Mouse (Mus musculus) ES-E14 (cell line): ENCODE results near the gene Sprr1a. TPM values are rescaled to one million over a fixed set of nuclear protein-coding genes. Genes with fewer than 3 reads are reported as not detected.
"Not testable (repeated sequence)": the region's sequence is repeated elsewhere in the genome, so short reads cannot be mapped to it uniquely, and the experiment has no call there.

Source experiments
- DNase-seq: peaks from one replicate; pipeline ENCODE4 v3.0.0-alpha.2; 2013; ENCODE audit warnings: low read depth, low spot score
- H3K27ac ChIP-seq: 2 replicates; pipeline ENCODE4 v1.5.1; 2012; ENCODE audit warnings: low read depth, mild to moderate bottlenecking, low read length, moderate library complexity, mixed read lengths; ENCODE audit not compliant: poor library complexity, insufficient read depth, severe bottlenecking
- H3K36me3 ChIP-seq: 2 replicates; pipeline ENCODE4 v1.6.1; 2012; ENCODE audit warnings: mild to moderate bottlenecking, low read length, moderate library complexity, mixed read lengths; ENCODE audit not compliant: control insufficient read depth, poor library complexity, insufficient read depth, severe bottlenecking
- H3K4me1 ChIP-seq, 2 experiments: fragments of 150-350 bp in 1 of 2; sonication (generic) in 1 of 2; 2 replicates each; pipeline ENCODE4 v1.6.1; 2012; ENCODE audit warnings: low read length in 2 of 2, mild to moderate bottlenecking in 1 of 2, mixed read lengths in 1 of 2; ENCODE audit not compliant: control insufficient read depth in 2 of 2, insufficient read depth in 2 of 2, poor library complexity in 1 of 2
- H3K4me3 ChIP-seq, 2 experiments: fragments of 150-350 bp in 1 of 2; sonication (generic) in 1 of 2; 2 replicates each; pipeline ENCODE4 v1.5.1; 2012; ENCODE audit warnings: low read length in 2 of 2, low read depth in 1 of 2, mild to moderate bottlenecking in 1 of 2, mixed read lengths in 1 of 2; ENCODE audit not compliant: insufficient read depth in 1 of 2, poor library complexity in 1 of 2, severe bottlenecking in 1 of 2
- H3K9ac ChIP-seq: 2 replicates; pipeline ENCODE4 v1.6.1; 2012; ENCODE audit warnings: low read depth, mild to moderate bottlenecking, low read length, mixed read lengths; ENCODE audit not compliant: poor library complexity, insufficient read depth, severe bottlenecking
- H3K9me3 ChIP-seq: fragments of 150-350 bp; sonication (generic); 2 replicates; pipeline ENCODE4 v1.6.1; 2012; ENCODE audit warnings: low read depth, mild to moderate bottlenecking, low read length; ENCODE audit not compliant: control insufficient read depth, insufficient read depth
- CHD2 ChIP-seq: IDR thresholded peaks from 2 replicates; pipeline ENCODE4 v1.6.1; 2014; ENCODE audit warnings: mild to moderate bottlenecking, low read depth, low read length, inconsistent platforms
- HCFC1 ChIP-seq: IDR thresholded peaks from 2 replicates; pipeline ENCODE4 v1.6.1; 2012; ENCODE audit warnings: low read length, inconsistent platforms, borderline replicate concordance; ENCODE audit not compliant: insufficient read depth
- MAFK ChIP-seq: IDR thresholded peaks from 2 replicates; pipeline ENCODE4 v1.6.1; 2014; ENCODE audit warnings: mild to moderate bottlenecking, low read depth, low read length, inconsistent platforms; ENCODE audit not compliant: insufficient read depth
- ZC3H11A ChIP-seq: IDR thresholded peaks from 2 replicates; pipeline ENCODE4 v1.6.1; 2012; ENCODE audit warnings: low read depth, mild to moderate bottlenecking, inconsistent platforms, low read length, borderline replicate concordance
- ZNF384 ChIP-seq: IDR thresholded peaks from 2 replicates; pipeline ENCODE4 v1.6.1; 2012; ENCODE audit warnings: low read depth, low read length, inconsistent platforms
- in situ Hi-C, 2 experiments: fragments of 600-800 bp; cut with MboI; formaldehyde crosslinking; loops; one replicate each; pipeline ENCODE4 v1.15.1; 2025; ENCODE audit warnings: low sequenced_read_pairs in 2 of 2, inconsistent platforms in 1 of 2; ENCODE audit not compliant: unreplicated experiment in 2 of 2
- total RNA-seq: library from RNA; depleted of rRNA; stranded (reverse); fragments of 300-350 nt; gene quantifications from 2 replicates; pipeline ENCODE4 v1.2.3, GENCODE M21; 2012

Sprr1a gene
- total RNA-seq, 1 experiment: not detected

DNA sequence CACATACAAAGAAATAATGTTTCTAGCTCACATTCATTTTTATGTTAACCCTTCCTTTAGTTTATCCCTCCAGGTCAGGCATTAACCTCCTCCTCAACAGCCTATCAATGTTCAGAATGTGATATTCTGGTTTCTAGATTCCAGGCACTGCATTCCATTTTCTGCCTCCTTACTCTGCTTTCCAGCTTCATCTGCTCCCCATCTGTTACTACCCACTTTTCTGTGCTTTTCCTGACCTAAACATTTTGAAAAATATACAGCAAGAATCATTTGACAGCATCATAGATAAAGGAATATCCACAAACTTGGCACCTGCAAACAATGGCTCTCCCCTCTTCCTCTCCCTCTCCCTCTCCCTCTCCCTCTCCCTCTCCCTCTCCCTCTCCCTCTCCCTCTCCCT, 17.8 kb upstream of the Sprr1a start:
- in situ Hi-C loops: loop anchor here in 1 of 2 experiments (5.0 kb wide), 1 partner anchor 351 kb away; no protein-coding TSS in a partner anchor
- H3K27ac ChIP-seq: no peak overlapping the region
- no peak overlapping the region for H3K4me3 ChIP-seq
- no peaks in the 10 kb centered on the region for H3K36me3 ChIP-seq
- no peak for TF ChIP-seq ZC3H11A
- no peak for TF ChIP-seq MAFK
- TF ChIP-seq ZNF384: no peak
- no peak for TF ChIP-seq HCFC1
- no peak for TF ChIP-seq CHD2
- no peak for DNase-seq
- no peaks in the 10 kb centered on the region for H3K9me3 ChIP-seq
- H3K4me1 ChIP-seq: no peaks in the 10 kb centered on the region
- H3K9ac ChIP-seq: no peak overlapping the region

DNA sequence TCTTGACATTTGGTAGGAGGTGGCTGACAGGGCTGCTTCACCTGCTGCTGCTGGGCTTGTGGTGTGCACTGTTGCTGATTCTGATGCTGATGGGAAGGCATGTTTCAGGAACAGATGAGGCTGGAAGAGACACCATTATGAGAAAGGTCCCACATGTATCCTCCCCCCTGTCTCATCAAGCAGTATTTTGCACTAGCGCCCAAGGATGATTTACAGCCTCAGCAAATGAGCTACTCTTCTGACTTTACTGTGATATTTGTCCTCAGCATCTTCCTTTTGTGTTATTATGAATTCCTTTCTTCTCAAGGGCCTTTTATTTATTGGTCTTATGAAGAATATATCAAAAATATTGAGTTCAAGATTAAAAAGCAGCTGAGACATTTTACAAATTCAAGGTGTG, 14.7 kb upstream of the Sprr1a start, which contains the start of gene Sprr4:
Gene Sprr4, minus strand, starts transcription at position 101 of the 400 bp plus-strand sequence.
- DNase-seq: no peak
- Histone ChIP-seq H3K9ac (no peak within 1 kb of the TSS), H3K9me3 (no peaks in the 10 kb centered on the region), H3K27ac (no peak within 1 kb of the TSS), H3K4me1 (no peaks in the 10 kb centered on the region), H3K36me3 (no peaks in the 10 kb centered on the region), H3K4me3 (no peak within 1 kb of the TSS)
- in situ Hi-C loops: loop anchor here in 1 of 2 experiments (5.0 kb wide), 1 partner anchor 348 kb away; no protein-coding TSS in a partner anchor
- TF ChIP-seq ZC3H11A: no peak
- TF ChIP-seq MAFK: no peak
- no peak for TF ChIP-seq ZNF384
- no peak for TF ChIP-seq HCFC1
- TF ChIP-seq CHD2: no peak

DNA sequence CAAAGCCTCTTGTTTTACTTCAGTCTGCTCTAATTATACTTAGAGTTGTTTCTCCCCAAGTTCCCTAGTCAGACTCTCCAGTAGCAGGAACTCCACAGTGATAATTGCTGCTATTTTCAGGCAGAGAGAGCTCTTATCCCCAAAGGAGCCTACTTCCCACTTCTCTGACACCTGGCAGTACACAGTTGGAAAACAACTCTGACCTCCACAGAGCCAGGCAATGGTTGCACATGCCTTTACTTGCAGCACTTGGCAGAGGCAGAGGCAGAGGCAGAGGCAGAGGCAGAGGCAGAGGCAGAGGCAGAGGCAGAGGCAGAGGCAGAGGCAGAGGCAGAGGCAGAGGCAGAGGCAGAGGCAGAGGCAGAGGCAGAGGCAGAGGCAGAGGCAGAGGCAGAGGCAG, 4.6 kb upstream of the Sprr1a start:
- H3K4me1 ChIP-seq, H3K36me3 ChIP-seq, H3K9ac ChIP-seq, H3K9me3 ChIP-seq, H3K27ac ChIP-seq, H3K4me3 ChIP-seq, DNase-seq, in situ Hi-C loops: not testable (repeated sequence)

- no peak for DNase-seq
Observed at GRCm38 (mm10) chr3:92486307-92486706, 612 bp upstream of the Sprr1a start.

DNA sequence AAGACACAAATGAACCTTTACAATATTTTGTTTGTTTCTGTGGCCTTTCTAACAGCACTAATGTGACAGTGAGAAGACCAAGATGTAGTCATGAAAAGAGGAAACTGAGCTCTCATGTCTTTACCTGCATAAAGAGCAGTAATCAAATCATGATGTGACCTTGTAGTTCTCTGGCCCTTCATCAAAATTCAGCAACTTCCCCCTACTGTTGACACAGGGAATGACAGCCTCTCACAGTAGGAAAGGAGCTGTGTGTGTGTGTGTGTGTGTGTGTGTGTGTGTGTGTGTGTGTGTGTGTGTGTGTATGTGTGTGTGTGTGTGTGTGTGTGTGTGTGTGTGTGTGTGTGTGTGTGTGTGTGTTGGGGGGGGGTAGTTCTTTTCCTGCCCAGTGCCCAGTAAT, 4.4 kb downstream of the Sprr1a start:
- in situ Hi-C loops, H3K4me3 ChIP-seq, H3K9me3 ChIP-seq, H3K9ac ChIP-seq, H3K36me3 ChIP-seq, H3K27ac ChIP-seq, H3K4me1 ChIP-seq: not testable (repeated sequence)
- DNase-seq: peak; percentile 22

More at GRCm38 (mm10) chr3:92486307-92486706, 612 bp upstream of the Sprr1a start:
- in situ Hi-C loops: no loop called here
- H3K9ac ChIP-seq: no peak overlapping the region
- TF ChIP-seq ZNF384 (no peak), HCFC1 (no peak), MAFK (no peak), CHD2 (no peak), ZC3H11A (no peak)
- no peaks in the 10 kb centered on the region for H3K36me3 ChIP-seq
- no peak overlapping the region for H3K27ac ChIP-seq
- peaks cover 0 to 3% of the 10 kb centered on the region in 2 experiments; a peak in 1 of 4 replicates for H3K4me1 ChIP-seq
- H3K4me3 ChIP-seq: no peak overlapping the region
- H3K9me3 ChIP-seq: no peaks in the 10 kb centered on the region
